1 mouse cellular context compared by ENCODE assay signal in genomic region chr4:137488571-137489303, GRCm38 (mm10).
A peak's percentile ranks its signal among the peaks of the same experiment; 100 is the strongest.
TF ChIP-seq lines count a peak whose summit lies in the region.

No protein-coding gene starts in this region.

TF ChIP-seq in CH12.LX, 34 proteins besides CTCF, POLR2A, EP300 and RAD21:
- TF ChIP-seq MEF2A (IDR thresholded peaks at IDR 0.05; ENCODE audit: borderline replicate concordance, low read depth, low read length) (peak; percentile 38; the same call in 1 of the 2 replicates), MAZ (IDR thresholded peaks at IDR 0.05; ENCODE audit: low read depth, low read length) (no peak)
